Mouse (Mus musculus) CH12.LX (cell line): ENCODE measurements around the gene Cnp. TPM values are rescaled to one million over a fixed set of nuclear protein-coding genes. Genes with fewer than 3 reads are reported as not detected.

Experiments
- DNase-seq: peaks from one replicate; pipeline ENCODE4 v3.0.0-alpha.2; 2013; ENCODE audit errors: extremely low read depth
- H3K27ac ChIP-seq: 2 replicates; pipeline ENCODE4 v1.5.1; 2012; ENCODE audit warnings: low read depth, mild to moderate bottlenecking, control low read depth, moderate library complexity; ENCODE audit not compliant: insufficient read depth
- H3K27me3 ChIP-seq: replicated peaks from 2 replicates; pipeline ENCODE3; 2012; ENCODE audit warnings: inconsistent platforms
- H3K36me3 ChIP-seq, 2 experiments: replicated peaks in 1 of 2; 2 replicates each; pipeline versions ENCODE3 to v1.6.1; 2012; ENCODE audit warnings: inconsistent platforms in 1 of 2, low read length in 1 of 2, mild to moderate bottlenecking in 1 of 2, mixed read lengths in 1 of 2, moderate library complexity in 1 of 2; ENCODE audit not compliant: control insufficient read depth in 1 of 2, insufficient read depth in 1 of 2
- H3K4me1 ChIP-seq, 2 experiments: 2 replicates each; pipeline ENCODE4 v1.6.1; 2012; ENCODE audit warnings: inconsistent platforms in 1 of 2, moderate library complexity in 1 of 2; ENCODE audit not compliant: insufficient read depth in 2 of 2, control insufficient read depth in 1 of 2
- H3K4me2 ChIP-seq: 2 replicates; pipeline ENCODE4 v1.6.1; 2012; ENCODE audit warnings: low read depth, mild to moderate bottlenecking, control low read depth; ENCODE audit not compliant: poor library complexity, insufficient read depth, severe bottlenecking
- H3K4me3 ChIP-seq, 3 experiments: fragments of 150-350 bp in 1 of 3; sonication (generic) in 1 of 3; replicated peaks in 1 of 3; 2 replicates each; pipeline versions ENCODE3 to v1.5.1; 2011 to 2012; ENCODE audit warnings: low read depth in 2 of 3, low read length in 2 of 3, mild to moderate bottlenecking in 2 of 3, moderate library complexity in 2 of 3, control low read depth in 1 of 3, improper control_type of control experiment in 1 of 3, inconsistent platforms in 1 of 3, mixed read lengths in 1 of 3; ENCODE audit not compliant: poor library complexity in 1 of 3
- H3K79me2 ChIP-seq: replicated peaks from 2 replicates; pipeline ENCODE4 v1.6.1; 2012; ENCODE audit warnings: mild to moderate bottlenecking, moderate library complexity; ENCODE audit not compliant: control insufficient read depth, poor library complexity, insufficient read depth, severe bottlenecking; ENCODE audit errors: extremely low read depth
- H3K9ac ChIP-seq: 2 replicates; pipeline ENCODE4 v1.6.1; 2012; ENCODE audit warnings: low read depth, mild to moderate bottlenecking, control low read depth, moderate library complexity; ENCODE audit not compliant: insufficient read depth
- H3K9me3 ChIP-seq: replicated peaks from 2 replicates; pipeline ENCODE3; 2012; ENCODE audit warnings: low read length, inconsistent platforms, mixed read lengths
- CHD1 ChIP-seq: IDR thresholded peaks from 2 replicates; pipeline ENCODE4 v1.6.1; 2012; ENCODE audit warnings: low read depth, low read length, improper control_type of control experiment, inconsistent platforms
- CHD2 ChIP-seq: IDR thresholded peaks from 2 replicates; pipeline ENCODE4 v1.6.1; 2011; ENCODE audit warnings: low read length, improper control_type of control experiment
- CTCF ChIP-seq, 2 experiments: IDR thresholded peaks in 1 of 2; conservative IDR thresholded peaks in 1 of 2; 2 replicates each; pipeline ENCODE4 v1.5.1; 2011 to 2012; ENCODE audit warnings: low read depth in 2 of 2, low read length in 2 of 2, improper control_type of control experiment in 1 of 2, inconsistent platforms in 1 of 2, mild to moderate bottlenecking in 1 of 2, moderate library complexity in 1 of 2
- ELF1 ChIP-seq: IDR thresholded peaks from 2 replicates; pipeline ENCODE4 v1.6.1; 2014; ENCODE audit warnings: low read depth, mild to moderate bottlenecking, inconsistent platforms, low read length, improper control_type of control experiment
- ETS1 ChIP-seq: conservative IDR thresholded peaks from 2 replicates; pipeline ENCODE4 v1.6.1; 2012; ENCODE audit warnings: low read depth, mild to moderate bottlenecking, inconsistent platforms, low read length, improper control_type of control experiment, moderate library complexity
- GABPA ChIP-seq: IDR thresholded peaks from 2 replicates; pipeline ENCODE4 v1.6.1; 2012; ENCODE audit warnings: low read depth, low read length, improper control_type of control experiment, inconsistent platforms; ENCODE audit not compliant: insufficient replicate concordance
- IRF4 ChIP-seq: IDR thresholded peaks from 2 replicates; pipeline ENCODE4 v1.6.1; 2014; ENCODE audit warnings: low read depth, mild to moderate bottlenecking, inconsistent platforms, low read length, improper control_type of control experiment
- JUN ChIP-seq: IDR thresholded peaks from 2 replicates; pipeline ENCODE4 v1.6.1; 2011; ENCODE audit warnings: low read depth, mild to moderate bottlenecking, low read length, improper control_type of control experiment, moderate library complexity; ENCODE audit not compliant: insufficient read depth
- KAT2A ChIP-seq: IDR thresholded peaks from 2 replicates; pipeline ENCODE4 v1.6.1; 2012; ENCODE audit warnings: low read length, improper control_type of control experiment, inconsistent platforms; ENCODE audit not compliant: insufficient replicate concordance
- MAFK ChIP-seq: IDR thresholded peaks from 2 replicates; pipeline ENCODE4 v1.6.1; 2011; ENCODE audit warnings: low read length, improper control_type of control experiment; ENCODE audit not compliant: insufficient replicate concordance
- MEF2A ChIP-seq: IDR thresholded peaks from 2 replicates; pipeline ENCODE4 v1.6.1; 2014; ENCODE audit warnings: low read depth, mild to moderate bottlenecking, inconsistent platforms, low read length, improper control_type of control experiment, borderline replicate concordance
- MXI1 ChIP-seq: IDR thresholded peaks from 2 replicates; pipeline ENCODE4 v1.6.1; 2011; ENCODE audit warnings: mild to moderate bottlenecking, low read depth, low read length, improper control_type of control experiment
- MYC ChIP-seq: IDR thresholded peaks from 2 replicates; pipeline ENCODE4 v1.6.1; 2011; ENCODE audit warnings: low read depth, mild to moderate bottlenecking, improper control_type of control experiment, low read length
- NELFE ChIP-seq: IDR thresholded peaks from 2 replicates; pipeline ENCODE4 v1.6.1; 2011; ENCODE audit warnings: low read depth, low read length, improper control_type of control experiment
- NRF1 ChIP-seq: IDR thresholded peaks from 2 replicates; pipeline ENCODE4 v1.6.1; 2014; ENCODE audit warnings: low read depth, mild to moderate bottlenecking, inconsistent platforms, low read length, improper control_type of control experiment, moderate library complexity
- POLR2A ChIP-seq: IDR thresholded peaks from 2 replicates; pipeline ENCODE4 v1.6.1; 2011; ENCODE audit warnings: low read depth, mild to moderate bottlenecking, improper control_type of control experiment, low read length
- POLR2AphosphoS2 ChIP-seq: IDR thresholded peaks from 2 replicates; pipeline ENCODE4 v1.6.1; 2011; ENCODE audit warnings: low read depth, low read length, improper control_type of control experiment
- RCOR1 ChIP-seq: conservative IDR thresholded peaks from 2 replicates; pipeline ENCODE4 v1.6.1; 2012; ENCODE audit warnings: low read depth, mild to moderate bottlenecking, inconsistent platforms, low read length, improper control_type of control experiment
- SIN3A ChIP-seq: IDR thresholded peaks from 2 replicates; pipeline ENCODE4 v1.6.1; 2012; ENCODE audit warnings: low read length, improper control_type of control experiment, inconsistent platforms
- TBP ChIP-seq: conservative IDR thresholded peaks from 2 replicates; pipeline ENCODE4 v1.6.1; 2011; ENCODE audit warnings: low read depth, low read length, improper control_type of control experiment
- TCF12 ChIP-seq: IDR thresholded peaks from 2 replicates; pipeline ENCODE4 v1.6.1; 2014; ENCODE audit warnings: low read depth, mild to moderate bottlenecking, inconsistent platforms, low read length, improper control_type of control experiment
- UBTF ChIP-seq: IDR thresholded peaks from 2 replicates; pipeline ENCODE4 v1.6.1; 2012; ENCODE audit warnings: low read depth, mild to moderate bottlenecking, inconsistent platforms, low read length, improper control_type of control experiment, moderate library complexity
- USF1 ChIP-seq: IDR thresholded peaks from 2 replicates; pipeline ENCODE4 v1.6.1; 2014; ENCODE audit warnings: low read depth, mild to moderate bottlenecking, inconsistent platforms, low read length, improper control_type of control experiment
- USF2 ChIP-seq: conservative IDR thresholded peaks from 2 replicates; pipeline ENCODE4 v1.6.1; 2011; ENCODE audit warnings: low read depth, low read length, improper control_type of control experiment
- ZKSCAN1 ChIP-seq: IDR thresholded peaks from 2 replicates; pipeline ENCODE4 v1.6.1; 2012; ENCODE audit warnings: low read depth, inconsistent platforms, low read length, improper control_type of control experiment, borderline replicate concordance
- ZMIZ1 ChIP-seq: IDR thresholded peaks from 2 replicates; pipeline ENCODE4 v1.6.1; 2012; ENCODE audit warnings: low read depth, mild to moderate bottlenecking, inconsistent platforms, low read length, improper control_type of control experiment
- ZNF384 ChIP-seq: IDR thresholded peaks from 2 replicates; pipeline ENCODE4 v1.6.1; 2012; ENCODE audit warnings: low read depth, low read length, improper control_type of control experiment, inconsistent platforms
- dilution Hi-C: fragments of 300-500 bp; cut with MboI; formaldehyde crosslinking; loops from 2 replicates; pipeline ENCODE4 v1.14.3; 2020; ENCODE audit warnings: low sequenced_read_pairs; ENCODE audit not compliant: extremely low pct_unique_long_range_greater_than_20kb, extremely low pct_ligation_motif_present
- in situ Hi-C: fragments of 300-500 bp; cut with MboI; formaldehyde crosslinking; loops from 3 replicates; pipeline ENCODE4 v1.14.3; 2019; ENCODE audit warnings: low sequenced_read_pairs, low pct_ligation_motif_present, low pct_unique_long_range_greater_than_20kb, mixed read lengths
- polyA plus RNA-seq: library from polyadenylated mRNA; unstranded; fragments of >175 nt; gene quantifications from 2 replicates; pipeline ENCODE4 v1.2.1, GENCODE M21; 2012; ENCODE audit warnings: low read depth; ENCODE audit not compliant: insufficient read length
- total RNA-seq, 2 experiments: library from RNA; depleted of rRNA; stranded (reverse); fragments of 300-350 nt in 1 of 2; fragments of >200 nt in 1 of 2; gene quantifications; 2 replicates each; pipeline ENCODE4 v1.2.3; 2012 to 2014

The Cnp gene
- total and polyA plus RNA-seq, 3 experiments = 77.7 to 87.8 (median 80.2) TPM

- H3K4me2 ChIP-seq = no peak overlapping the region
- peaks cover 20 to 39% of the 10 kb centered on the region in 2 experiments for H3K4me1 ChIP-seq
- H3K9ac ChIP-seq = no peak overlapping the region
- H3K79me2 ChIP-seq = no peaks in the 10 kb centered on the region
- no peak for DNase-seq
- no peak overlapping the region for H3K27ac ChIP-seq
- dilution Hi-C loops = no loop called here
- H3K36me3 ChIP-seq = no peaks in the 10 kb centered on the region
- in situ Hi-C loops = no loop called here
- no peaks in the 10 kb centered on the region for H3K9me3 ChIP-seq
- no peak overlapping the region for H3K4me3 ChIP-seq
- TF ChIP-seq MEF2A (no peak), TBP (no peak), MAFK (no peak), USF1 (no peak), POLR2AphosphoS2 (no peak), ELF1 (no peak), NELFE (no peak), UBTF (no peak), SIN3A (no peak), ZMIZ1 (no peak), MYC (no peak), POLR2A (no peak), ZKSCAN1 (no peak), NRF1 (no peak), IRF4 (no peak), GABPA (no peak), ZNF384 (no peak), KAT2A (no peak)
- peaks cover 2% of the 10 kb centered on the region for H3K27me3 ChIP-seq
Observed at GRCm38 (mm10) chr11:100549466-100549865, 25.2 kb upstream of the Cnp start.

DNA sequence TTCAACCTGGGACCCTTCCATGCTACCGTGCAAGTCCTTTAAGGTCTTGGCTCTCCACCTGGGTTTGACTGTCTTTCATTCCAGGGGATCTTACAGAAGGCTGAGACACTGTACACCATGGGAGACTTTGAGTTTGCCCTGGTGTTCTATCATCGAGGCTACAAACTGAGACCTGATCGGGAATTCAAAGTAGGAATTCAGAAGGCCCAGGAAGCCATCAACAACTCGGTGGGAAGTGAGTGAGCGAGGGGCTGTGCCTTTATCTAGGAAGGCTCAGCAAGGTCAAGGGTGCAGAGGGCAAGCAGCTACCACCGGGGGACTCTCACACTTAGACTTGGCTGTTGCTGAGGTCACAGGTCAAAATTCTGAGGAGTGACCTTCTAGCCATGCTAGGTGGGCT, 24.6 kb upstream of the Cnp start:
- dilution Hi-C loops (no loop called here), in situ Hi-C loops (no loop called here)

More for the DNA sequence above, 24.6 kb upstream of the Cnp start:
- Histone ChIP-seq H3K36me3 (no peaks in the 10 kb centered on the region), H3K79me2 (no peaks in the 10 kb centered on the region), H3K4me3 (no peak overlapping the region), H3K4me2 (no peak overlapping the region), H3K9me3 (no peaks in the 10 kb centered on the region), H3K9ac (no peak overlapping the region), H3K4me1 (peaks cover 15 to 33% of the 10 kb centered on the region in 2 experiments), H3K27me3 (peaks cover 2% of the 10 kb centered on the region), H3K27ac (no peak overlapping the region)
- TF ChIP-seq ZNF384 (no peak), USF2 (no peak), TBP (no peak), SIN3A (no peak), CHD2 (no peak), MYC (no peak), CTCF (conservative IDR thresholded peaks at IDR 0.05 in 1 of 2, IDR thresholded peaks at IDR 0.05 in 1 of 2; ENCODE audit: low read depth in 2 of 2, low read length in 2 of 2) (no peak), CHD1 (no peak), JUN (no peak), GABPA (no peak), TCF12 (no peak), MXI1 (no peak), ETS1 (no peak), MEF2A (no peak), RCOR1 (no peak), UBTF (no peak)
- DNase-seq = no peak
